Mouse (Mus musculus): ENCODE measurements around the gene Foxo1. TPM values are rescaled to one million over a fixed set of nuclear protein-coding genes. Genes with fewer than 3 reads are reported as not detected.

Foxo1 gene
- polyA plus RNA-seq, 1 experiment from 2014 or later = 2.6 TPM

- 88% methylated on average over 9 of the region's 9 CpGs for WGBS
- Histone ChIP-seq H3K4me1 (replicated peaks) (no peaks in the 10 kb centered on the region), H3K4me2 (replicated peaks) (no peak overlapping the region), H3K9me3 (no peaks in the 10 kb centered on the region), H3K27me3 (no peaks in the 10 kb centered on the region), H3K36me3 (no peaks in the 10 kb centered on the region), H3K4me3 (replicated peaks) (no peak overlapping the region), H3K9ac (replicated peaks) (no peak overlapping the region), H3K27ac (no peak overlapping the region)
- ATAC-seq = no peak
These were observed 83.8 kb downstream of the Foxo1 start for GRCm38 (mm10) chr3:52351901-52352300.

- WGBS = 83% methylated on average over 7 of the region's 7 CpGs
- H3K4me3 ChIP-seq (replicated peaks) = no peak overlapping the region
- no peaks in the 10 kb centered on the region for H3K27me3 ChIP-seq
- no peak overlapping the region for H3K9ac ChIP-seq (replicated peaks)
- ATAC-seq = no peak
- H3K4me2 ChIP-seq (replicated peaks) = no peak overlapping the region
- no peaks in the 10 kb centered on the region for H3K4me1 ChIP-seq (replicated peaks)
- no peaks in the 10 kb centered on the region for H3K9me3 ChIP-seq
- no peak overlapping the region for H3K27ac ChIP-seq
- no peaks in the 10 kb centered on the region for H3K36me3 ChIP-seq
These were observed 86.1 kb downstream of the Foxo1 start for GRCm38 (mm10) chr3:52354203-52354602.

- ATAC-seq = no peak
- no peaks in the 10 kb centered on the region for H3K36me3 ChIP-seq
- 91% methylated on average over 15 of the region's 15 CpGs for WGBS
These were observed 89.3 kb downstream of the Foxo1 start for GRCm38 (mm10) chr3:52357265-52357953.

GRCm38 (mm10) chr3:52364576-52364975 lies 96.4 kb downstream of the Foxo1 start:
- Histone ChIP-seq H3K4me1 (replicated peaks) (no peaks in the 10 kb centered on the region), H3K27me3 (no peaks in the 10 kb centered on the region), H3K27ac (no peak overlapping the region), H3K9ac (replicated peaks) (no peak overlapping the region), H3K4me3 (replicated peaks) (no peak overlapping the region), H3K36me3 (no peaks in the 10 kb centered on the region), H3K9me3 (no peaks in the 10 kb centered on the region), H3K4me2 (replicated peaks) (no peak overlapping the region)
- 95% methylated on average over 6 of the region's 6 CpGs for WGBS
- no peak for ATAC-seq

More at GRCm38 (mm10) chr3:52357265-52357953, 89.3 kb downstream of the Foxo1 start:
- Histone ChIP-seq H3K27ac (no peak overlapping the region), H3K9me3 (no peaks in the 10 kb centered on the region), H3K4me1 (replicated peaks) (no peaks in the 10 kb centered on the region), H3K4me3 (replicated peaks) (no peak overlapping the region), H3K27me3 (no peaks in the 10 kb centered on the region), H3K4me2 (replicated peaks) (no peak overlapping the region), H3K9ac (replicated peaks) (no peak overlapping the region)

- Histone ChIP-seq H3K4me2 (replicated peaks) (no peak overlapping the region), H3K27ac (no peak overlapping the region), H3K36me3 (no peaks in the 10 kb centered on the region), H3K27me3 (no peaks in the 10 kb centered on the region), H3K9me3 (no peaks in the 10 kb centered on the region), H3K4me1 (replicated peaks) (no peaks in the 10 kb centered on the region), H3K9ac (replicated peaks) (no peak overlapping the region), H3K4me3 (replicated peaks) (no peak overlapping the region)
- no peak for ATAC-seq
- 85% methylated on average over 9 of the region's 9 CpGs for WGBS
These were observed 101.1 kb downstream of the Foxo1 start for GRCm38 (mm10) chr3:52369204-52369603.

- Histone ChIP-seq H3K27ac (no peak overlapping the region), H3K4me3 (replicated peaks) (no peak overlapping the region), H3K4me2 (replicated peaks) (no peak overlapping the region), H3K36me3 (no peaks in the 10 kb centered on the region), H3K9me3 (no peaks in the 10 kb centered on the region), H3K4me1 (replicated peaks) (no peaks in the 10 kb centered on the region), H3K9ac (replicated peaks) (no peak overlapping the region), H3K27me3 (no peaks in the 10 kb centered on the region)
- no peak for ATAC-seq
- WGBS = 84% methylated on average over 7 of the region's 7 CpGs
These were observed 101.8 kb downstream of the Foxo1 start for GRCm38 (mm10) chr3:52369881-52370428.

- no peak for ATAC-seq
- Histone ChIP-seq H3K27me3 (no peaks in the 10 kb centered on the region), H3K27ac (no peak overlapping the region), H3K36me3 (no peaks in the 10 kb centered on the region), H3K4me2 (replicated peaks) (no peak overlapping the region), H3K9ac (replicated peaks) (no peak overlapping the region), H3K4me1 (replicated peaks) (no peaks in the 10 kb centered on the region), H3K9me3 (no peaks in the 10 kb centered on the region), H3K4me3 (replicated peaks) (no peak overlapping the region)
- 72% methylated on average over 5 of the region's 5 CpGs for WGBS
These were observed 108.8 kb downstream of the Foxo1 start for GRCm38 (mm10) chr3:52376974-52377373.

- H3K4me2 ChIP-seq (replicated peaks) = no peak overlapping the region
- H3K9me3 ChIP-seq = no peaks in the 10 kb centered on the region
- H3K4me3 ChIP-seq (replicated peaks) = no peak overlapping the region
- no peak overlapping the region for H3K27ac ChIP-seq
- no peaks in the 10 kb centered on the region for H3K27me3 ChIP-seq
- no peak overlapping the region for H3K9ac ChIP-seq (replicated peaks)
- no peaks in the 10 kb centered on the region for H3K4me1 ChIP-seq (replicated peaks)
- no peak for ATAC-seq
- WGBS = 84% methylated on average over 7 of the region's 7 CpGs
- no peaks in the 10 kb centered on the region for H3K36me3 ChIP-seq
These were observed 115.2 kb downstream of the Foxo1 start for GRCm38 (mm10) chr3:52383351-52383750.

- 32% methylated on average over 8 of the region's 8 CpGs for WGBS
- no peak overlapping the region for H3K9ac ChIP-seq (replicated peaks)
- H3K27ac ChIP-seq = no peak overlapping the region
- H3K4me3 ChIP-seq (replicated peaks) = no peak overlapping the region
- H3K27me3 ChIP-seq = no peaks in the 10 kb centered on the region
- no peak for ATAC-seq
- H3K36me3 ChIP-seq = no peaks in the 10 kb centered on the region
- no peaks in the 10 kb centered on the region for H3K9me3 ChIP-seq
- H3K4me1 ChIP-seq (replicated peaks) = no peaks in the 10 kb centered on the region
- no peak overlapping the region for H3K4me2 ChIP-seq (replicated peaks)
These were observed 118.2 kb downstream of the Foxo1 start for GRCm38 (mm10) chr3:52386343-52386742.

- Histone ChIP-seq H3K27ac (no peak overlapping the region), H3K27me3 (no peaks in the 10 kb centered on the region), H3K36me3 (no peaks in the 10 kb centered on the region), H3K4me1 (replicated peaks) (no peaks in the 10 kb centered on the region), H3K9ac (replicated peaks) (no peak overlapping the region), H3K4me2 (replicated peaks) (no peak overlapping the region), H3K4me3 (replicated peaks) (no peak overlapping the region), H3K9me3 (no peaks in the 10 kb centered on the region)
- WGBS = 90% methylated on average over 7 of the region's 7 CpGs
- no peak for ATAC-seq
These were observed 122.2 kb downstream of the Foxo1 start for GRCm38 (mm10) chr3:52390321-52390720.

- Histone ChIP-seq H3K4me2 (replicated peaks) (no peak overlapping the region), H3K4me3 (replicated peaks) (no peak overlapping the region), H3K27me3 (no peaks in the 10 kb centered on the region), H3K9ac (replicated peaks) (no peak overlapping the region), H3K27ac (no peak overlapping the region), H3K9me3 (no peaks in the 10 kb centered on the region), H3K4me1 (replicated peaks) (no peaks in the 10 kb centered on the region), H3K36me3 (no peaks in the 10 kb centered on the region)
- 92% methylated on average over 17 of the region's 17 CpGs for WGBS
- ATAC-seq = no peak
These were observed 122.9 kb downstream of the Foxo1 start for GRCm38 (mm10) chr3:52390766-52391665.

- Histone ChIP-seq H3K27ac (no peak overlapping the region), H3K4me2 (replicated peaks) (no peak overlapping the region), H3K27me3 (no peaks in the 10 kb centered on the region), H3K4me1 (replicated peaks) (no peaks in the 10 kb centered on the region), H3K9ac (replicated peaks) (no peak overlapping the region), H3K9me3 (no peaks in the 10 kb centered on the region), H3K4me3 (replicated peaks) (no peak overlapping the region), H3K36me3 (no peaks in the 10 kb centered on the region)
- no peak for ATAC-seq
- WGBS = 80% methylated on average over 6 of the region's 6 CpGs
These were observed 123.8 kb downstream of the Foxo1 start for GRCm38 (mm10) chr3:52391897-52392296.

Measured in midbrain, embryonic 13.5 days (tissue).